Mouse (Mus musculus): Measurements from ENCODE around the gene Gm20458. TPM values are rescaled to one million over a fixed set of nuclear protein-coding genes. Genes with fewer than 3 reads are reported as not detected.

Gene Gm20458
- polyA plus RNA-seq, 1 experiment from 2014 or later, result 5.8 TPM

GRCm38 (mm10) chr2:164441731-164442130 is 19.0 kb upstream of the Gm20458 start:
- Histone ChIP-seq H3K4me2 (ENCODE audit: low read depth, low read length) (peak overlapping the region; percentile 63), H3K4me1 (ENCODE audit: insufficient read depth) (peaks cover 7% of the 10 kb centered on the region), H3K27ac (ENCODE audit: low read depth) (peak overlapping the region; percentile 89), H3K9me3 (ENCODE audit: low read length) (no peaks in the 10 kb centered on the region), H3K36me3 (replicated peaks; ENCODE audit: insufficient read depth, low read length) (no peaks in the 10 kb centered on the region; the same call in none of the 2 replicates), H3K9ac (replicated peaks) (peak overlapping the region; percentile 77), H3K4me3 (ENCODE audit: low read depth, low read length) (peak overlapping the region; percentile 57), H3K27me3 (ENCODE audit: insufficient read depth, low read length) (0 out of 2 replicates have a peak, but pooled peaks cover 6% of the 10 kb centered on the region)
- no peak for TF ChIP-seq EP300 (IDR thresholded peaks at IDR 0.05; ENCODE audit: low read depth)
- no peak for TF ChIP-seq CTCF (IDR thresholded peaks at IDR 0.05; ENCODE audit: low read depth)
- WGBS (ENCODE audit: insufficient replicate concordance), result 21% methylated on average over 7 of the region's 7 CpGs
- DNase-seq (no peak), ATAC-seq (no peak)

GRCm38 (mm10) chr2:164442315-164443050 is 18.3 kb upstream of the Gm20458 start:
- peaks cover 7% of the 10 kb centered on the region for H3K4me1 ChIP-seq (ENCODE audit: insufficient read depth)
- no peaks in the 10 kb centered on the region; the same call in none of the 2 replicates for H3K36me3 ChIP-seq (replicated peaks; ENCODE audit: insufficient read depth, low read length)
- peak overlapping the region; percentile 57 for H3K4me3 ChIP-seq (ENCODE audit: low read depth, low read length)
- no peaks in the 10 kb centered on the region for H3K9me3 ChIP-seq (ENCODE audit: low read length)
- peak overlapping the region; percentile 77 for H3K9ac ChIP-seq (replicated peaks)
- WGBS (ENCODE audit: insufficient replicate concordance), result 3% methylated on average over 24 of the region's 29 CpGs
- ATAC-seq, result peak; percentile 7; the same call in 1 of the 2 replicates
- H3K4me2 ChIP-seq (ENCODE audit: low read depth, low read length), result peak overlapping the region; percentile 63
- peak overlapping the region; percentile 89 for H3K27ac ChIP-seq (ENCODE audit: low read depth)
- no peak for TF ChIP-seq EP300 (IDR thresholded peaks at IDR 0.05; ENCODE audit: low read depth)
- TF ChIP-seq CTCF (IDR thresholded peaks at IDR 0.05; ENCODE audit: low read depth), result no peak
- no peak for DNase-seq
- H3K27me3 ChIP-seq (ENCODE audit: insufficient read depth, low read length), result 0 out of 2 replicates have a peak, but pooled peaks cover 6% of the 10 kb centered on the region

- peak; percentile 58; the same call in 1 of the 2 replicates for TF ChIP-seq EP300 (IDR thresholded peaks at IDR 0.05; ENCODE audit: low read depth)
- TF ChIP-seq CTCF (IDR thresholded peaks at IDR 0.05; ENCODE audit: low read depth), result no peak
- peak overlapping the region; percentile 89 for H3K27ac ChIP-seq (ENCODE audit: low read depth)
- H3K9ac ChIP-seq (replicated peaks), result peak overlapping the region; percentile 77
- H3K4me1 ChIP-seq (ENCODE audit: insufficient read depth), result peaks cover 7% of the 10 kb centered on the region
- peak overlapping the region; percentile 57 for H3K4me3 ChIP-seq (ENCODE audit: low read depth, low read length)
- peak overlapping the region; percentile 63 for H3K4me2 ChIP-seq (ENCODE audit: low read depth, low read length)
- WGBS (ENCODE audit: insufficient replicate concordance), result under 1% methylated on average over 26 of the region's 26 CpGs
- peak; percentile 88 for DNase-seq
- 0 out of 2 replicates have a peak, but pooled peaks cover 6% of the 10 kb centered on the region for H3K27me3 ChIP-seq (ENCODE audit: insufficient read depth, low read length)
- peak; percentile 79 for ATAC-seq
- H3K9me3 ChIP-seq (ENCODE audit: low read length), result no peaks in the 10 kb centered on the region
- no peaks in the 10 kb centered on the region; the same call in none of the 2 replicates for H3K36me3 ChIP-seq (replicated peaks; ENCODE audit: insufficient read depth, low read length)
Observed at GRCm38 (mm10) chr2:164443051-164443437, 17.7 kb upstream of the Gm20458 start.

- peak within 1 kb of the TSS; percentile 89 for H3K27ac ChIP-seq (ENCODE audit: low read depth)
Observed at GRCm38 (mm10) chr2:164443460-164444000, 17.2 kb upstream of the Gm20458 start, which contains the start of gene Sdc4. Gene Sdc4 (minus strand): TSS chr2:164443887.

GRCm38 (mm10) chr2:164444701-164445100 is 16.1 kb upstream of the Gm20458 start:
- peak; percentile 14; the same call in 1 of the 2 replicates for ATAC-seq
- no peak overlapping the region for H3K9ac ChIP-seq (replicated peaks)
- no peak overlapping the region for H3K4me3 ChIP-seq (ENCODE audit: low read depth, low read length)
- H3K4me2 ChIP-seq (ENCODE audit: low read depth, low read length), result no peak overlapping the region
- H3K4me1 ChIP-seq (ENCODE audit: insufficient read depth), result no peaks in the 10 kb centered on the region
- no peak for DNase-seq
- 0 out of 2 replicates have a peak, but pooled peaks cover 6% of the 10 kb centered on the region for H3K27me3 ChIP-seq (ENCODE audit: insufficient read depth, low read length)
- peak overlapping the region; percentile 89 for H3K27ac ChIP-seq (ENCODE audit: low read depth)
- H3K36me3 ChIP-seq (replicated peaks; ENCODE audit: insufficient read depth, low read length), result no peaks in the 10 kb centered on the region; the same call in 1 of the 2 replicates
- H3K9me3 ChIP-seq (ENCODE audit: low read length), result no peaks in the 10 kb centered on the region
- TF ChIP-seq CTCF (IDR thresholded peaks at IDR 0.05; ENCODE audit: low read depth) (no peak), EP300 (IDR thresholded peaks at IDR 0.05; ENCODE audit: low read depth) (peak; percentile 43; the same call in 1 of the 2 replicates)
- WGBS (ENCODE audit: insufficient replicate concordance), result 44% methylated on average over 2 of the region's 2 CpGs

More at GRCm38 (mm10) chr2:164443460-164444000, 17.2 kb upstream of the Gm20458 start, which contains the start of gene Sdc4:
- 12% methylated on average over 18 of the region's 18 CpGs for WGBS (ENCODE audit: insufficient replicate concordance)
- Histone ChIP-seq H3K4me1 (ENCODE audit: insufficient read depth) (peaks cover 7% of the 10 kb centered on the region), H3K9ac (replicated peaks) (peak within 1 kb of the TSS; percentile 77), H3K4me3 (ENCODE audit: low read depth, low read length) (peak within 1 kb of the TSS; percentile 57), H3K4me2 (ENCODE audit: low read depth, low read length) (peak within 1 kb of the TSS; percentile 63), H3K27me3 (ENCODE audit: insufficient read depth, low read length) (0 out of 2 replicates have a peak, but pooled peaks cover 6% of the 10 kb centered on the region), H3K9me3 (ENCODE audit: low read length) (no peaks in the 10 kb centered on the region), H3K36me3 (replicated peaks; ENCODE audit: insufficient read depth, low read length) (no peaks in the 10 kb centered on the region; the same call in none of the 2 replicates)
- ATAC-seq (no peak), DNase-seq (no peak)
- TF ChIP-seq EP300 (IDR thresholded peaks at IDR 0.05; ENCODE audit: low read depth) (no peak), CTCF (IDR thresholded peaks at IDR 0.05; ENCODE audit: low read depth) (no peak)

All from liver, postnatal 0 days (tissue).